Mouse (Mus musculus) embryonic facial prominence, embryonic 14.5 days (tissue): ENCODE results near the gene Atp6v0c. TPM values are rescaled to one million over a fixed set of nuclear protein-coding genes. Genes with fewer than 3 reads are reported as not detected.
"Not testable (repeated sequence)": the region's sequence is repeated elsewhere in the genome, so short reads cannot be mapped to it uniquely, and the experiment has no call there.

Experiments
- ATAC-seq: fragments of 200-750 bp; cut with Nextera tagmentation; 2 replicates; pipeline ENCODE4 v1.8.0; 2017; ENCODE audit warnings: low read depth, moderate number of reproducible peaks, moderate TSS enrichment
- DNase-seq: peaks from one replicate; pipeline ENCODE4 v3.0.0-alpha.2; 2015; ENCODE audit warnings: low spot score
- H3K27ac ChIP-seq: fragments of 300-500 bp; sonication (generic); replicated peaks from 2 replicates; pipeline ENCODE4 v1.5.1; 2014; ENCODE audit warnings: low read depth, mild to moderate bottlenecking, low read length, moderate library complexity
- H3K27me3 ChIP-seq: fragments of 300-500 bp; sonication (generic); replicated peaks from 2 replicates; pipeline ENCODE4 v1.6.1; 2014; ENCODE audit warnings: low read length; ENCODE audit not compliant: control insufficient read depth, insufficient read depth
- H3K36me3 ChIP-seq: fragments of 300-500 bp; sonication (generic); 2 replicates; pipeline ENCODE4 v1.6.1; 2014; ENCODE audit warnings: low read length, mixed read lengths; ENCODE audit not compliant: control insufficient read depth, insufficient read depth
- H3K4me1 ChIP-seq: fragments of 300-500 bp; sonication (generic); 2 replicates; pipeline ENCODE4 v1.6.1; 2014; ENCODE audit warnings: antibody characterized with exemption, low read length; ENCODE audit not compliant: control insufficient read depth, insufficient read depth
- H3K4me2 ChIP-seq: fragments of 300-500 bp; sonication (generic); 2 replicates; pipeline ENCODE4 v1.6.1; 2014; ENCODE audit warnings: low read depth, mild to moderate bottlenecking, low read length, moderate library complexity, mixed read lengths
- H3K4me3 ChIP-seq: fragments of 300-500 bp; sonication (generic); 2 replicates; pipeline ENCODE4 v1.5.1; 2014; ENCODE audit warnings: low read depth, mild to moderate bottlenecking, low read length
- H3K9ac ChIP-seq: fragments of 300-500 bp; sonication (generic); 2 replicates; pipeline ENCODE4 v1.6.1; 2014; ENCODE audit warnings: low read depth, mild to moderate bottlenecking, low read length, moderate library complexity, mixed read lengths
- H3K9me3 ChIP-seq: fragments of 300-500 bp; sonication (generic); 2 replicates; pipeline ENCODE4 v1.6.1; 2016; ENCODE audit warnings: low read length; ENCODE audit not compliant: control insufficient read depth
- WGBS: fragments of 180-500 bp; shearing (Covaris S2); extraction: QIAGEN DNeasy Blood & Tissue Kit; methylation state at CpG from one replicate; pipeline ENCODE4 v1.1.7; 2014; 5-methylcytosine and 5-hydroxymethylcytosine counted together
- polyA plus RNA-seq: library from polyadenylated mRNA; unstranded; fragments of >200 nt; fragmentation: Nextera tagmentation; extraction: Ambion mirVana; gene quantifications from 2 replicates; pipeline ENCODE4 v1.2.1, GENCODE M21; 2014

Atp6v0c gene
- polyA plus RNA-seq, 1 experiment from 2014 or later: 574 TPM

GRCm38 (mm10) chr17:24140845-24141424, 28.6 kb downstream of the Atp6v0c start:
- H3K9ac ChIP-seq: peak overlapping the region; percentile 93
- H3K4me2 ChIP-seq: peak overlapping the region; percentile 81
- H3K36me3 ChIP-seq: no peaks in the 10 kb centered on the region
- 0% methylated on average over 13 of the region's 43 CpGs for WGBS
- peak overlapping the region; percentile 87 for H3K27ac ChIP-seq
- no peaks in the 10 kb centered on the region for H3K27me3 ChIP-seq
- H3K4me1 ChIP-seq: peaks cover 7% of the 10 kb centered on the region
- H3K4me3 ChIP-seq: peak overlapping the region; percentile 97
- no peaks in the 10 kb centered on the region for H3K9me3 ChIP-seq
- DNase-seq (peak; percentile 52), ATAC-seq (peak; percentile 58)

GRCm38 (mm10) chr17:24139968-24140367, 29.5 kb downstream of the Atp6v0c start:
- H3K4me1 ChIP-seq: peaks cover 7% of the 10 kb centered on the region
- no peaks in the 10 kb centered on the region for H3K36me3 ChIP-seq
- no peaks in the 10 kb centered on the region for H3K27me3 ChIP-seq
- WGBS: 85% methylated on average over 4 of the region's 4 CpGs
- ATAC-seq (no peak), DNase-seq (no peak)
- H3K27ac ChIP-seq: no peak overlapping the region
- peak overlapping the region; percentile 81 for H3K4me2 ChIP-seq
- no peaks in the 10 kb centered on the region for H3K9me3 ChIP-seq
- peak overlapping the region; percentile 97 for H3K4me3 ChIP-seq
- H3K9ac ChIP-seq: peak overlapping the region; percentile 93

- no peak overlapping the region for H3K4me2 ChIP-seq
- ATAC-seq: no peak
- H3K4me1 ChIP-seq: peaks cover 7% of the 10 kb centered on the region
- H3K9me3 ChIP-seq: no peaks in the 10 kb centered on the region
- no peak overlapping the region for H3K27ac ChIP-seq
- no peak overlapping the region for H3K4me3 ChIP-seq
- no peak overlapping the region for H3K9ac ChIP-seq
- no peaks in the 10 kb centered on the region for H3K36me3 ChIP-seq
- DNase-seq: no peak
- H3K27me3 ChIP-seq: no peaks in the 10 kb centered on the region
- 75% methylated on average over 3 of the region's 3 CpGs for WGBS
These were observed 30.2 kb downstream of the Atp6v0c start for GRCm38 (mm10) chr17:24139256-24139655.

GRCm38 (mm10) chr17:24137226-24137880, 32.1 kb downstream of the Atp6v0c start:
- Histone ChIP-seq H3K9ac (no peak overlapping the region), H3K27me3 (no peaks in the 10 kb centered on the region), H3K4me3 (no peak overlapping the region), H3K36me3 (no peaks in the 10 kb centered on the region), H3K4me2 (no peak overlapping the region), H3K27ac (no peak overlapping the region), H3K4me1 (peaks cover 7% of the 10 kb centered on the region), H3K9me3 (no peaks in the 10 kb centered on the region)
- ATAC-seq (no peak), DNase-seq (no peak)
- WGBS: 64% methylated on average over 2 of the region's 2 CpGs

GRCm38 (mm10) chr17:24134062-24134461, 35.4 kb downstream of the Atp6v0c start:
- Histone ChIP-seq H3K4me2 (no peak overlapping the region), H3K27me3 (no peaks in the 10 kb centered on the region), H3K4me3 (no peak overlapping the region), H3K4me1 (peaks cover 5% of the 10 kb centered on the region), H3K9me3 (no peaks in the 10 kb centered on the region), H3K36me3 (no peaks in the 10 kb centered on the region), H3K9ac (no peak overlapping the region), H3K27ac (no peak overlapping the region)
- no peak for DNase-seq
- no peak for ATAC-seq

GRCm38 (mm10) chr17:24132919-24133318, 36.6 kb downstream of the Atp6v0c start:
- DNase-seq, ATAC-seq, H3K9ac ChIP-seq, H3K27me3 ChIP-seq, H3K4me1 ChIP-seq, H3K36me3 ChIP-seq, H3K4me2 ChIP-seq, H3K9me3 ChIP-seq, H3K27ac ChIP-seq, H3K4me3 ChIP-seq: not testable (repeated sequence)
- 89% methylated on average over 4 of the region's 4 CpGs for WGBS

GRCm38 (mm10) chr17:24131570-24131969, 37.9 kb downstream of the Atp6v0c start:
- no peak overlapping the region for H3K27ac ChIP-seq
- H3K4me2 ChIP-seq: no peak overlapping the region
- no peaks in the 10 kb centered on the region for H3K27me3 ChIP-seq
- no peak overlapping the region for H3K4me3 ChIP-seq
- no peak overlapping the region for H3K9ac ChIP-seq
- no peaks in the 10 kb centered on the region for H3K36me3 ChIP-seq
- WGBS: 93% methylated on average over 3 of the region's 3 CpGs
- H3K9me3 ChIP-seq: no peaks in the 10 kb centered on the region
- peaks cover 5% of the 10 kb centered on the region for H3K4me1 ChIP-seq
- no peak for DNase-seq
- ATAC-seq: no peak

- 95% methylated on average over 4 of the region's 4 CpGs for WGBS
- not testable (repeated sequence) for H3K27me3 ChIP-seq, H3K4me2 ChIP-seq, H3K9me3 ChIP-seq, H3K27ac ChIP-seq, DNase-seq, H3K36me3 ChIP-seq, ATAC-seq, H3K4me1 ChIP-seq, H3K9ac ChIP-seq, H3K4me3 ChIP-seq
These were observed 40.3 kb downstream of the Atp6v0c start for GRCm38 (mm10) chr17:24129246-24129645.

GRCm38 (mm10) chr17:24127592-24127991, 41.9 kb downstream of the Atp6v0c start:
- Histone ChIP-seq H3K36me3 (no peaks in the 10 kb centered on the region), H3K4me1 (peaks cover 5% of the 10 kb centered on the region), H3K27me3 (no peaks in the 10 kb centered on the region), H3K4me2 (no peak overlapping the region), H3K9ac (no peak overlapping the region), H3K9me3 (no peaks in the 10 kb centered on the region), H3K27ac (no peak overlapping the region), H3K4me3 (no peak overlapping the region)
- 94% methylated on average over 1 of the region's 1 CpGs for WGBS
- no peak for DNase-seq
- no peak for ATAC-seq
